Mouse (Mus musculus) cortical plate, adult 2 months (tissue): ENCODE results near the gene Erg. TPM values are rescaled to one million over a fixed set of nuclear protein-coding genes. Genes with fewer than 3 reads are reported as not detected.

Experiments
- H3K27ac ChIP-seq: fragments of 200-500 bp; 2 replicates; pipeline ENCODE4 v1.5.1; 2012; ENCODE audit warnings: low read length, control low read depth, inconsistent platforms; ENCODE audit not compliant: insufficient read depth
- H3K4me1 ChIP-seq: fragments of 200-500 bp; 2 replicates; pipeline ENCODE4 v1.6.1; 2011; ENCODE audit warnings: low read length; ENCODE audit not compliant: control insufficient read depth, insufficient read depth
- H3K4me3 ChIP-seq: fragments of 200-500 bp; 2 replicates; pipeline ENCODE4 v1.5.1; 2011; ENCODE audit warnings: mild to moderate bottlenecking, low read length, control low read depth; ENCODE audit not compliant: insufficient read depth
- CTCF ChIP-seq: fragments of 200-500 bp; IDR thresholded peaks from 2 replicates; pipeline ENCODE4 v1.5.1; 2011; ENCODE audit warnings: mild to moderate bottlenecking, control low read depth, low read length; ENCODE audit not compliant: insufficient read depth; ENCODE audit errors: extremely low read depth
- POLR2A ChIP-seq: fragments of 200-500 bp; IDR thresholded peaks from 2 replicates; pipeline ENCODE4 v1.6.1; 2011; ENCODE audit warnings: mild to moderate bottlenecking, low read length, control low read depth; ENCODE audit not compliant: insufficient read depth; ENCODE audit errors: extremely low read depth
- polyA plus RNA-seq: library from polyadenylated mRNA; depleted of rRNA; stranded (reverse); fragments of >200 nt; gene quantifications from 2 replicates; pipeline ENCODE4 v1.2.3, GENCODE M21; 2012

Erg gene
- polyA plus RNA-seq, 1 experiment = 6.4 TPM

- H3K27ac ChIP-seq = no peak overlapping the region
- H3K4me1 ChIP-seq = no peaks in the 10 kb centered on the region
- no peak for TF ChIP-seq POLR2A
- no peak for TF ChIP-seq CTCF
- no peak overlapping the region for H3K4me3 ChIP-seq
These were observed 224.4 kb downstream of the Erg start for GRCm38 (mm10) chr16:95361950-95362349.

- Histone ChIP-seq H3K4me3 (no peak overlapping the region), H3K4me1 (no peaks in the 10 kb centered on the region), H3K27ac (no peak overlapping the region)
- no peak for TF ChIP-seq CTCF
- TF ChIP-seq POLR2A = no peak
These were observed 225.4 kb downstream of the Erg start for GRCm38 (mm10) chr16:95360940-95361489.

DNA sequence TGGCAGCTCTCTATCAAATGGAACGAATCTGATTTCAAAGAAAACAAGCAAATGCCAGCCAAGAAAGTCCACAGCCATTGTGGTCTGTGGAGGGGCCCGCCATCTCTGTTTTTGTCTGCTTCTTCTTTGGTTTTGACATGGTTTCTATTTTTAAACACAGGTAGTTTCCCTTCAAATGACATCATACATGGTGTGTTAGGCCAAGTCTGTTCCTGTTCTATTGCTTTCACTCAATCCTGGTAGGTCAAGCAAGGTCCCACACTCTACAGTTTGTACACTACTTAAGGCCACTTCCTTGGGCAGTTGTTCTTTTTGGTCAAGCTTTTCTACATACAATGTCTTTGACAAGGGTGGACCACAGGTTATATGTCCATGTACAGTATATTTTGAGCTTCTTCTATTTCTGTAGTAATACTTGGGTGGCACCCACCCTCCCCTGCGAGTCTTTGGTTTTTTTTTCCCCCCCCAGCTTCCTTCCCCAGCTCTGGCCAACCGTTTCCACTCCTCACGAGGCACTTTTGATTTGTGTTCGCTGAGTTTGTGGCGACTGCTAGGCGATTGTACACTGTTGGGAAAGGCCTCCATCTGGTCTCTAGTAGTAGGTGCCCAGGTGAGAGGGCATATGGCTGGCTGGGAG lies 226.1 kb downstream of the Erg start:
- TF ChIP-seq CTCF = no peak
- TF ChIP-seq POLR2A = no peak
- H3K4me3 ChIP-seq = no peak overlapping the region
- no peaks in the 10 kb centered on the region for H3K4me1 ChIP-seq
- no peak overlapping the region for H3K27ac ChIP-seq

- no peak overlapping the region for H3K4me3 ChIP-seq
- TF ChIP-seq CTCF (no peak), POLR2A (no peak)
- no peaks in the 10 kb centered on the region for H3K4me1 ChIP-seq
- no peak overlapping the region for H3K27ac ChIP-seq
These were observed 229.1 kb downstream of the Erg start for GRCm38 (mm10) chr16:95356962-95357955.

- no peak overlapping the region for H3K4me3 ChIP-seq
- H3K4me1 ChIP-seq = no peaks in the 10 kb centered on the region
- H3K27ac ChIP-seq = no peak overlapping the region
- no peak for TF ChIP-seq CTCF
- no peak for TF ChIP-seq POLR2A
These were observed 232.6 kb downstream of the Erg start for GRCm38 (mm10) chr16:95353838-95354237.

- Histone ChIP-seq H3K4me3 (no peak overlapping the region), H3K27ac (no peak overlapping the region), H3K4me1 (no peaks in the 10 kb centered on the region)
- no peak for TF ChIP-seq POLR2A
- no peak for TF ChIP-seq CTCF
These were observed 234.1 kb downstream of the Erg start for GRCm38 (mm10) chr16:95352266-95352665.

GRCm38 (mm10) chr16:95350499-95350898 lies 235.9 kb downstream of the Erg start:
- peak; percentile 82 for TF ChIP-seq CTCF
- TF ChIP-seq POLR2A = no peak
- Histone ChIP-seq H3K27ac (no peak overlapping the region), H3K4me3 (no peak overlapping the region)

DNA sequence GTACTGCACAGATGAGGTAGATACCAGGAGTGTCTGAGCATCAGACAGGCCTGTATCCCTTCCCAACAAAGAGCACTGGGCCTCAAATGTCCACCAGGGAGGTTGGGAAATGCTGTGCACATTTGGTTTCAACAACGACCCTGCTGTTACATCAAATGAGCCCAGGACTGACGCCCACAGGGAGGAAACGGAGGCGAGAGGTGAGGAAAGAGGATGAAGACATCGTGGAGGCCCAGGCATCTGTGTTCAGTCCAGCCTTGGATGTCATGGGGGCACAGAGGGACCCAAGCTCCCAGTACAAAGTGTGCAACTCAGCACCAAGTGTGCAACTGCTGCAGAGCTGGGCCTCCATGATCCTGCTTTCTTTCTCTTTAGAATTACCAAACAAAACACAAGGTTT lies 236.6 kb downstream of the Erg start:
- no peak overlapping the region for H3K4me3 ChIP-seq
- TF ChIP-seq POLR2A = no peak
- no peak for TF ChIP-seq CTCF
- H3K4me1 ChIP-seq = no peaks in the 10 kb centered on the region

More at GRCm38 (mm10) chr16:95350499-95350898, 235.9 kb downstream of the Erg start:
- no peaks in the 10 kb centered on the region for H3K4me1 ChIP-seq

DNA sequence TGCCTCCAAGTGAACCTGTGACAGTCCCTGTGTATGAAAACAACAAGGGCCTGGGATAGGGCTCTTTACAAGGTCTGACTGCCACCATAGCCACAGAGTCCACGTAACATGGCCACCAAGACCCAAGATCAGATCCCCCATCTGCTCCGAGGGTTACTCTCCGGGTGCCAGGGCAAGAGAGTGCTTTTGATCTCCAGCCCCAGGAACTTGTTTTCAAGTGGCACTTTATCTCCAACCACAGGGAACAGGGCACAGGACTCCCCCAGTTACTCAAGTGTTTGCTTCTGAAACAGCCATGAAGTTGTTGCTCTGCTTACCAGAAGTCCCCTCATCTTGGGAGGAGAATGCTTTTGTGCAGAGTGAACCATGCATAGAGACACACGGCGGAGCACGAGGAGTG lies 237.0 kb downstream of the Erg start:
- TF ChIP-seq POLR2A (no peak), CTCF (no peak)
- no peak overlapping the region for H3K4me3 ChIP-seq
- no peak overlapping the region for H3K27ac ChIP-seq
- no peaks in the 10 kb centered on the region for H3K4me1 ChIP-seq

More for the DNA sequence above, 236.6 kb downstream of the Erg start:
- no peak overlapping the region for H3K27ac ChIP-seq
